Mouse (Mus musculus) heart, embryonic 15.5 days (tissue): ENCODE data around the gene Gm20422. TPM values are rescaled to one million over a fixed set of nuclear protein-coding genes. Genes with fewer than 3 reads are reported as not detected.

Experiments used
- ATAC-seq: fragments of 200-750 bp; cut with Nextera tagmentation; replicated peaks from 2 replicates; pipeline ENCODE4 v1.8.0; 2017; ENCODE audit warnings: low read depth, moderate TSS enrichment; ENCODE audit not compliant: insufficient number of reproducible peaks, insufficient read depth, low FRiP score
- H3K27ac ChIP-seq: fragments of 300-500 bp; sonication (generic); 2 replicates; pipeline ENCODE4 v1.5.1; 2015; ENCODE audit warnings: mild to moderate bottlenecking, inconsistent platforms
- H3K27me3 ChIP-seq: fragments of 300-500 bp; sonication (generic); 2 replicates; pipeline ENCODE4 v1.6.1; 2015; ENCODE audit warnings: inconsistent platforms
- H3K36me3 ChIP-seq: fragments of 300-500 bp; sonication (generic); 2 replicates; pipeline ENCODE4 v1.6.1; 2015; ENCODE audit warnings: mild to moderate bottlenecking, inconsistent platforms
- H3K4me1 ChIP-seq: fragments of 300-500 bp; sonication (generic); replicated peaks from 2 replicates; pipeline ENCODE4 v1.6.1; 2015; ENCODE audit warnings: inconsistent platforms
- H3K4me2 ChIP-seq: fragments of 300-500 bp; sonication (generic); 2 replicates; pipeline ENCODE4 v1.6.1; 2015; ENCODE audit warnings: inconsistent platforms, mild to moderate bottlenecking, moderate library complexity
- H3K4me3 ChIP-seq: fragments of 300-500 bp; sonication (generic); 2 replicates; pipeline ENCODE4 v1.5.1; 2015; ENCODE audit warnings: mild to moderate bottlenecking, inconsistent platforms
- H3K9ac ChIP-seq: fragments of 300-500 bp; sonication (generic); 2 replicates; pipeline ENCODE4 v1.6.1; 2015; ENCODE audit warnings: mild to moderate bottlenecking, inconsistent platforms
- H3K9me3 ChIP-seq: fragments of 300-500 bp; sonication (generic); replicated peaks from 2 replicates; pipeline ENCODE4 v1.6.1; 2016; ENCODE audit warnings: inconsistent platforms
- WGBS: fragments of 180-500 bp; shearing (Covaris S2); methylation state at CpG from one replicate; pipeline ENCODE4 v1.1.7; 2015; ENCODE audit warnings: mixed read lengths; 5-methylcytosine and 5-hydroxymethylcytosine counted together
- polyA plus RNA-seq: library from polyadenylated mRNA; unstranded; fragments of >200 nt; fragmentation: Nextera tagmentation; extraction: Ambion mirVana; gene quantifications from 2 replicates; pipeline ENCODE4 v1.2.1, GENCODE M21; 2015

The Gm20422 gene
- polyA plus RNA-seq, 1 experiment from 2014 or later: 0.33 TPM

DNA sequence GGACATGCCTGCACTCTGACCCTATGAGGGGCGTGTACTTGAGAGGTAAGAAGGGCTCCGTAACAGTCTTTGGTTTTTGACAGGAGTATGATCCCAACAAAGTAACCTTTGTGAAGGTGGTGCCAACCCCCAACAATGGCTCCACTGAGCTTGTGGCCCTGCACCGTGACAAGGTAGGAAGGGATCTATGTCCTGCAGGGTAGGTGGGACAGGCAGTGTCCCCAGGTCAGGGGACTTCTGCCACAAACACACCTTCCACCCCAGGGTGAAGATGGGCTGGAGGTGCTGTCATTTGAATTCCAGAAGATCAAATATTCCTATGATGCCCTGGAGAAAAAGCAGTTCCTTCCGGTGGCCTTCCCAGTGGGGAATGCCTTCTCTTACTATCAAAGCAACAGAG is 19.0 kb upstream of the Gm20422 start:
- 90% methylated on average over 4 of the region's 4 CpGs for WGBS
- no peak for ATAC-seq
- no peak overlapping the region for H3K4me2 ChIP-seq
- no peaks in the 10 kb centered on the region for H3K27me3 ChIP-seq
- H3K36me3 ChIP-seq: peaks cover 48% of the 10 kb centered on the region
- H3K9ac ChIP-seq: no peak overlapping the region
- peaks cover 21% of the 10 kb centered on the region for H3K4me1 ChIP-seq
- no peak overlapping the region for H3K27ac ChIP-seq
- H3K4me3 ChIP-seq: no peak overlapping the region
- H3K9me3 ChIP-seq: no peaks in the 10 kb centered on the region

DNA sequence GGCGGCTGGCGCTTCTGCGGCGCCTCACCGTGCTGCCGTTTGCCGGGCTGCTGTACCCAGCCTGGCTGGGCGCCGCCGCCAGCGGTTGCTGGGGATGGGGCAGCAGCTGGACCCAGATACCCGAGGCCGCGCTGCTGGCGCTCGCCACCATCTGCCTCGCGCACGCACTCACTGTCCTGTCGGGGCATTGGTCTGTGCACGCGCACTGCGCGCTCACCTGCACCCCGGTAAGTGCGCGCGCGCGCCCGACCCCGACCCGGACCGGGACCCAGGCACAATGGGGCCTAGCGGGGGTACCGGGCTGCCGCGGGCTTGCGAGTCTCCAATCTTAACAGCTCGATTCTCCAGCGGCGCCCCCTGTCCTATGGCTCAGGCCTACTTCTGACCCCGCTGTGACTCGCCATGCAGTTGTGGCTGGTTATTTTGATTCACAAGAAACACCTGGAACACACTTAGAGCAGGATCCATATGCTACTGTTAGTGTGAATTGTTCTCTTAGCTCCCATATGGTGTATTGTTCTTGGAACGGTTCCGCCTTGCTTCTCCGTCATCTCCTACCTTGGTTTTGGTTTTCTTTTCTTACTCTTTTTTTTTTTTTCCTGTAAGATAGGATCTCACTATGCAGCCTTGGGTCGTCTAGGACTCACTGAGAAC is 16.9 kb upstream of the Gm20422 start:
- Histone ChIP-seq H3K36me3 (peaks cover 27% of the 10 kb centered on the region), H3K9ac (peak overlapping the region; percentile 99), H3K27ac (peak overlapping the region; percentile 90), H3K4me3 (peak overlapping the region; percentile 100), H3K4me1 (peaks cover 21% of the 10 kb centered on the region), H3K9me3 (no peaks in the 10 kb centered on the region), H3K4me2 (peak overlapping the region; percentile 91), H3K27me3 (no peaks in the 10 kb centered on the region)
- peak; percentile 45 for ATAC-seq
- WGBS: under 1% methylated on average over 47 of the region's 48 CpGs

- under 1% methylated on average over 38 of the region's 38 CpGs for WGBS
- H3K27me3 ChIP-seq: no peaks in the 10 kb centered on the region
- H3K9me3 ChIP-seq: no peaks in the 10 kb centered on the region
- peaks cover 21% of the 10 kb centered on the region for H3K4me1 ChIP-seq
- peak within 1 kb of the TSS; percentile 91 for H3K4me2 ChIP-seq
- H3K27ac ChIP-seq: peak within 1 kb of the TSS; percentile 90
- ATAC-seq: peak; percentile 93
- H3K36me3 ChIP-seq: peaks cover 20% of the 10 kb centered on the region; the same call in 1 of the 2 replicates
- H3K9ac ChIP-seq: peak within 1 kb of the TSS; percentile 99
- H3K4me3 ChIP-seq: peak within 1 kb of the TSS; percentile 100
These were observed 16.2 kb upstream of the Gm20422 start, which contains the start of the genes Atp13a1 and Zfp866 for GRCm38 (mm10) chr8:69790773-69791367. Gene Atp13a1, plus strand, starts transcription at chr8:69791163. Gene Zfp866, minus strand, starts transcription at chr8:69791178.

GRCm38 (mm10) chr8:69790364-69790763 is 15.7 kb upstream of the Gm20422 start:
- Histone ChIP-seq H3K27me3 (no peaks in the 10 kb centered on the region), H3K9ac (peak overlapping the region; percentile 99), H3K4me2 (peak overlapping the region; percentile 91), H3K9me3 (no peaks in the 10 kb centered on the region), H3K27ac (peak overlapping the region; percentile 90), H3K4me3 (peak overlapping the region; percentile 100), H3K36me3 (peaks cover 15% of the 10 kb centered on the region; the same call in 1 of the 2 replicates), H3K4me1 (peaks cover 21% of the 10 kb centered on the region)
- no peak for ATAC-seq
- 27% methylated on average over 11 of the region's 11 CpGs for WGBS

DNA sequence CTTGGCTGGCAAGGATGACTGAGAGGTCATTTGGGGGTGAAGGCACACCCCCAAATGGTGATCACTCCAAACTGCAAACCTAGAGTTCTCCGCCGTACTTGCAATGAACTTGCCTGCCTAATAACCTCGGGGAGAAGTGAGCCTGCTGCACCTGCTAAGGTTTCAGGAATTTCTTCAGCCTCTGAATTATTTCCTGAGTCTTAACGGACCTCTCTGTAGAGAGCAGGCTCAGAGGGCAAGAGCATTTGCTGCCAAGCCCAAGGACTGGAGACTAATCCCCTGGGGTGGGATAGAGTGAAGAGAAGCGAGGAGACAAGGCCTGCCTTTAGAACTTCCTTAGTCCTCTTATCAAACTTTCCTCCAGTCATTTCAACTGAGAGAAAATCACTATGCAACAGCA is 15.0 kb upstream of the Gm20422 start:
- 60% methylated on average over 5 of the region's 5 CpGs for WGBS
- H3K4me3 ChIP-seq: no peak overlapping the region
- peaks cover 9% of the 10 kb centered on the region; the same call in 1 of the 2 replicates for H3K36me3 ChIP-seq
- peaks cover 21% of the 10 kb centered on the region for H3K4me1 ChIP-seq
- H3K9me3 ChIP-seq: no peaks in the 10 kb centered on the region
- no peak overlapping the region for H3K9ac ChIP-seq
- H3K4me2 ChIP-seq: peak overlapping the region; percentile 91; the same call in 1 of the 2 replicates
- ATAC-seq: no peak
- H3K27ac ChIP-seq: no peak overlapping the region
- H3K27me3 ChIP-seq: no peaks in the 10 kb centered on the region

GRCm38 (mm10) chr8:69789105-69789504 is 14.4 kb upstream of the Gm20422 start:
- Histone ChIP-seq H3K9ac (no peak overlapping the region), H3K4me1 (peaks cover 21% of the 10 kb centered on the region), H3K9me3 (no peaks in the 10 kb centered on the region), H3K27me3 (no peaks in the 10 kb centered on the region), H3K4me3 (no peak overlapping the region), H3K27ac (no peak overlapping the region), H3K36me3 (peaks cover 5% of the 10 kb centered on the region; the same call in 1 of the 2 replicates), H3K4me2 (no peak overlapping the region)
- 77% methylated on average over 5 of the region's 5 CpGs for WGBS
- no peak for ATAC-seq

DNA sequence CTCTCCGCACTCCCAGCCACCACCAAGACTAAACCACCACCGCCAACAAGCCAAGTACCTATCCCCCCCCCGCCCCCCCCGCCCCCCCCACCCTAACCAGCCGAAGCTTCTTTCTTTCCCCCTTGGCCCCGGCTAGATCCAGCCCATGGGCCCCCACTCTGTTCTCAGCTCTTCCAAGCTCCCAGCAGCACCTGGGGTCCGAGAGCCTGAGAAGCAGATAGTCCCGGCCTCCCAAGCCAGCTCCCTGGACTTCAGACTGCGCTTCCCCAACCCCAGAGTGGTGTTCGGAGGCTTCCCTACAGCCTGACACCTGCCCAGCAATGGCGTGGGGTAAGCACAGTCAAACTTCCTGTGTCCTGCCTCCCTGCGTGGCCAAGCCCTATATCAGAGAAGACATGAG is 2.4 kb upstream of the Gm20422 start:
- Histone ChIP-seq H3K9me3 (no peaks in the 10 kb centered on the region), H3K27ac (no peak overlapping the region), H3K9ac (no peak overlapping the region), H3K36me3 (no peaks in the 10 kb centered on the region), H3K4me2 (no peak overlapping the region), H3K4me3 (no peak overlapping the region), H3K27me3 (no peaks in the 10 kb centered on the region), H3K4me1 (peaks cover 19% of the 10 kb centered on the region)
- WGBS: 55% methylated on average over 12 of the region's 12 CpGs
- ATAC-seq: no peak

DNA sequence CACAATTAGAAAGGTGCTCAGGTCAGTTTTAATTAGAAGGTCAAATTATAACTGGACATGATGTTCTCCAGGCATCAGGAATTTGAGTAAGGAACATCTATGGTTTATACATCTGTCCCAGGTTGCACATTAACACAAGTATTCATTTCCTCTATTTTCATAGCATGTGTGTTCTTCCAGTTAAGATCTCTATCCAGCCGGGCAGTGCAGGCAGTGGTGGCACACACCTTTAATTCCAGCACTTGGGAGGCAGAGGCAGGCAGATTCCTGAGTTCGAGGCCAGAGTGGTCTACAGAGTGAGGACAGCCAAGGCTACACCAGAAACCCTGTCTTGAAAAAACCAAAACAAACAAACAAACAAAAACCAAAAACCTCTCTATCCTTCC is 456 bp upstream of the Gm20422 start:
- no peak for ATAC-seq
- no peaks in the 10 kb centered on the region for H3K9me3 ChIP-seq
- H3K4me2 ChIP-seq: peak overlapping the region; percentile 52
- WGBS: 47% methylated on average over 2 of the region's 2 CpGs
- peaks cover 24% of the 10 kb centered on the region for H3K4me1 ChIP-seq
- peak overlapping the region; percentile 96 for H3K4me3 ChIP-seq
- H3K36me3 ChIP-seq: no peaks in the 10 kb centered on the region
- H3K9ac ChIP-seq: peak overlapping the region; percentile 99; the same call in 1 of the 2 replicates
- peak overlapping the region; percentile 100 for H3K27ac ChIP-seq
- H3K27me3 ChIP-seq: no peaks in the 10 kb centered on the region

GRCm38 (mm10) chr8:69772106-69772505 is 2.6 kb downstream of the Gm20422 start:
- Histone ChIP-seq H3K4me3 (no peak overlapping the region), H3K9ac (no peak overlapping the region), H3K9me3 (0 out of 2 replicates have a peak, but pooled peaks cover 2% of the 10 kb centered on the region), H3K4me1 (peaks cover 24% of the 10 kb centered on the region), H3K27ac (no peak overlapping the region), H3K27me3 (no peaks in the 10 kb centered on the region), H3K36me3 (peaks cover 20% of the 10 kb centered on the region), H3K4me2 (no peak overlapping the region)
- WGBS: 77% methylated on average over 2 of the region's 2 CpGs
- ATAC-seq: no peak

- 0 out of 2 replicates have a peak, but pooled peaks cover 2% of the 10 kb centered on the region for H3K9me3 ChIP-seq
- no peak overlapping the region for H3K4me3 ChIP-seq
- H3K4me1 ChIP-seq: peaks cover 24% of the 10 kb centered on the region
- 89% methylated on average over 9 of the region's 9 CpGs for WGBS
- no peak overlapping the region for H3K27ac ChIP-seq
- no peaks in the 10 kb centered on the region for H3K27me3 ChIP-seq
- ATAC-seq: no peak
- H3K9ac ChIP-seq: no peak overlapping the region
- peaks cover 29% of the 10 kb centered on the region for H3K36me3 ChIP-seq
- no peak overlapping the region for H3K4me2 ChIP-seq
These were observed 3.5 kb downstream of the Gm20422 start for GRCm38 (mm10) chr8:69771221-69771620.

DNA sequence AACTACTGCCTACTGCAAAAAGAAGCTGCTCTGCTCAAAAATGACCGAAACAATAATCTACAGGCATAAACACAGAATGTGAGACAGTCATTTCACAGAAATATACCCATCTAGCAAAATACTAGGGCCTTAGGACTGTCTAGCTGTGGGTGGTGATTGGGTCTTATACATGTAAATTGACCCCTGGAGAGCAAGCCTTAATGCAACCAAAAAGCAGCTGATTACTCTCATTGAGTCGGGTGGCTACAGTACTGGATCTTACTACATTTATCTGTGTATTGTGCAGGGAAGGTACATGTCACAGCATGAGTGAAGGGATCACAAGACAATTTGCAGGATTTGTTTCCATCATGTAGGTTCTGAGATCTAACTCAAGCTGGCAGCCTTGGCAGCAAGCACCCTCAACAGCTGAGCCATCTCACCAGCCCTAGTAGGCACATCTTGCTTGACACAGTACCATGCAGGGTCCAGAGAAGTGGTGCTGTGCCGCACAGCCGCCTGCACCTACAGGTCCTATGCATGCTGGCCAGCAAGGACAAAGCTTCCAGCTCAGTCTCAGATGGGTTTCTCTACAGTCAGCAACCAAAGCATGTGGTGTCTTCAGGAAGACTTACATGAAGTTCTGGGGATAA is 12.8 kb downstream of the Gm20422 start:
- H3K4me2 ChIP-seq: no peak overlapping the region
- no peak overlapping the region for H3K9ac ChIP-seq
- 89% methylated on average over 4 of the region's 4 CpGs for WGBS
- peaks cover 53% of the 10 kb centered on the region for H3K36me3 ChIP-seq
- no peak overlapping the region for H3K4me3 ChIP-seq
- ATAC-seq: no peak
- peaks cover 10% of the 10 kb centered on the region; the same call in 1 of the 2 replicates for H3K9me3 ChIP-seq
- H3K27ac ChIP-seq: no peak overlapping the region
- no peaks in the 10 kb centered on the region for H3K4me1 ChIP-seq
- H3K27me3 ChIP-seq: no peaks in the 10 kb centered on the region
